Mouse (Mus musculus): ENCODE data around the gene Myl12a.

DNA sequence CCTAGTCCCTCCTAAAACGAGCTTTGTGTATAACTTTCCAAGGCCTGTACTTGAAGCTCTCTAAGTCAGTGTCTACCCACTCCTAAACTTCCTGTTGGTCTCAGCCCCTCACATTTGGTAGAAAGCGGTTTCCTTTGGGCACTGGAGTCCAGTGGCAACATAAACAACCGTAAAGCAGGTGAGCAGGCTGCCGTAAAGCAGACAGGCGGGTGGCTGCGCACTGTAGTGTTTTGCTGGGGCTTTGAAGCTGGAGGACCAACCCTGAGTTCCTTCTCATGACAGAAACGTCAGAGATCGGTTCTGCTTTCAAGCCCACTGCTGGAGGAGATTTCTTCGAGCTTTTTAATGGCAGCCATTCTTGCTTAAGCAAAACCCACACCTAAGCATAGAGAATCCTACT, 10.0 kb downstream of the Myl12a start:
- TF ChIP-seq CTCF (IDR thresholded peaks at IDR 0.05; ENCODE audit: control insufficient read depth, insufficient read depth, low read length) (no peak), POLR2A (IDR thresholded peaks at IDR 0.05; ENCODE audit: borderline replicate concordance, control insufficient read depth, low read depth, low read length) (no peak)

All from bone marrow, adult 2 months (tissue).